Mouse (Mus musculus) kidney, postnatal 14 days (tissue): ENCODE results near the gene Foxo3.
A peak's percentile ranks its signal among the peaks of the same experiment; 100 is the strongest.

Experiments
- DNase-seq: peaks from one replicate; pipeline ENCODE4 v3.0.0; 2022; ENCODE audit warnings: mixed read lengths

Foxo3 gene

DNA sequence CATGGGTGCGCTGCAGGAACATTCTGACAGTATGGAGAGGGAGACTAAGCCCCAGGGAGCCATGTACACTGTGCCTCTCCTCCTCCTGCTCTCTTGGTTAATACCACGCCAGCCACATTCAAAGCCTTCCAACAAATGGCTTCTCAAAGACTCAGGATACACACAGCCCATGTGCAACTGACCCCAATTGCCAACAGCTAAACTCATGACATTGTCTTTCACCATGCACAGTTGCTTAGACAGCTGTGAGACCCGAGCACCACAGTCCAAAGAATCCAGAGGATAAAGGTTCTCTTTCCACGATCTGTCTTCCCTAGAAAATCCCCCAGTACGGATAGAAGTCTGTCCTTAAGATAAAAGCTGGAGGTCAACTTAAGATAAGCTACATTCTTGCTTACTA, 27.9 kb downstream of the Foxo3 start:
- no peak for DNase-seq

DNA sequence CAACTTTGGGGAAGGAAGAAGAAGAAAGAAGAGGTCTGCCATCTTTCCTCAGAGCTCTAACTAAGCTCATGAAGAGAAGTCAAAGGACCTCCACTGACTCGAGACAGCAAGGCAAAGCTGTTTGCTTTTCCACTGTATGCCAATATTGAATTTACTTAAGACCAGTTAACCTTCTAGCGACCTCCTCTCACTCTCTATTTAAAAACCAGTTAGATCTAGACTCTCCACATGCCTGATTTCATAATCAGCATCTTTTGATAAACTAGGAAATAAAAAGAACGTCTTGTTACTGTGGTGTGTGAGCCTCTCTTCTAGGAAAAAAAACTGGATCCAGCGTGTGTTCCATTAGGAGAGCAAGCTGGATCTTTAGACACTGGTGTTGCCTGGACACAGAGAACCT, 28.4 kb downstream of the Foxo3 start:
- no peak for DNase-seq

- DNase-seq = peak; percentile 41
Observed at GRCm38 (mm10) chr10:42247125-42247816, 29.3 kb downstream of the Foxo3 start.

DNA sequence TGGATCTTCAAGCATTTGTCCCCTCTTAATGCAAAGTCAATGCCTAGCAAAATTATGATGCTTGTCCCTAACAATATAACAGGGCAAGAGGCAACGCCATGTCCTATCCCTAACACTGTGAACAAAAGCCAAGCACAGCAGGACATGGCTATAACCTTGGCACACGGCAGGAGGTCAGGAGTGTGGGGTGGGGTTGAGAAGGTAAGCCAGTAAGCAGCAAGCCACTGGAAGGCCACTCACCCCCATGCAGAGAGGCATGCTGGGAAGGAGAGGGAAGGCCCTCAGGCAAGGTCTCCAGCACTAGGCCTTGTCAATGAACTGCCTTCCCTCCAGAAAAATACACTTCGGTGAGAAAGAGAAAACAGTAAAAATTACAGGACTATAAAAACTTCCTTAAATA, 30.1 kb downstream of the Foxo3 start:
- no peak for DNase-seq

DNA sequence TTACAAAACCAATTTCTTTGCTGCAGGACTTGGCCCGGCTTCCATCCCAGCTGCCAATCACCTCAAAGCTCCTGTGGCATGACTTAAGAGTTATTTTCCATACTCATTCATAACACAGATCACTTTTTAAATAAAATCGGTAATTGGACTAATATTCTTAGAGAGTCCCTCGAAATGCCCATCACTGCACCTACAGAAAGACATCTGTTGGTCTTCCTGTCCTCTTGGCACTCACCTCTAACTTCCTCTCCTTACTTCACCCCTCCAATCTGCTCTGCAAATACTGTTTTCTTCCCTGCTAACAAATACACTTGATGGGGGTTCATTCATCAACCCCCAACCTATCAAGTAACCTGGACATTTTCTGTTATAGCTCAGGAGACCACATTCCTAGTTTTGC, 30.9 kb downstream of the Foxo3 start:
- DNase-seq = no peak

DNA sequence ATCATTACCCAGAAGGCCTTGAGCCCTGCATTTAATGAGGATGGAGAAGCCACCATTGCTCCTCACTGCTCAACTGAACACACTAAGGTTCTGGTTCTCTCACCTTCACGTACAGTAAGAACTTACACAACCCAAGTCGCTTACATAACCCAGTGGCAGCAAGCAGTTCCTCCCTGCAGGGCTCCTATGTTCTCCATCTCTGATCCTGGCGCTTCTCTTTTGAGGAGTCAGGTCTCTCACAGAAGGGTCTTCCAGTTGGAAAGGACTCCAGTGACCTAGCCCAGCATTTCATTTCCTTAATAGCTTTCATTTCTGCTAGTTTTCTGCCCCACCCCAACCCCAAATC, 31.3 kb downstream of the Foxo3 start:
- DNase-seq = no peak

- peak; percentile 65 for DNase-seq
Observed at GRCm38 (mm10) chr10:42244420-42245255, 31.9 kb downstream of the Foxo3 start.

- DNase-seq = no peak
Observed at GRCm38 (mm10) chr10:42243925-42244324, 32.6 kb downstream of the Foxo3 start.

GRCm38 (mm10) chr10:42242484-42242883, 34.1 kb downstream of the Foxo3 start:
- DNase-seq = no peak

DNA sequence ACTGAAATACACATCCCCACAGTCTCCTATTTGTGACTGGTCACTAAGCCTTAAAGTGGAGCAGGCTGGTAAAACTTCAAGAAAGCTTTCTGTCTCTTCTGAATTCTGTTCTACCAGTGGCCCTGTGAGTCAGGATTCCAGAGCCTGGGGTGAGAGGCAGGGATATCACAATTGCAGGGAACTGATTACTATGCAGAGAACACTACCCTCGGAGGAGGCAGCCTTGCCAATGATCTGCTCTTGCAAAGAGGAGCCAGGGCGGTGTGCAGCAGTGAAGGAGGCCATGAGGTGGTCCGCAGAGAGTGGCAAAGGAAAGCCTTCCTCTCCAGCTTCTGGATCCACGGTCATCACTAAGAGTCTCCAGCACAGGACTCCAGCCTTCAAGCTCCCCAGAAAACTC, 34.8 kb downstream of the Foxo3 start:
- DNase-seq = no peak

DNA sequence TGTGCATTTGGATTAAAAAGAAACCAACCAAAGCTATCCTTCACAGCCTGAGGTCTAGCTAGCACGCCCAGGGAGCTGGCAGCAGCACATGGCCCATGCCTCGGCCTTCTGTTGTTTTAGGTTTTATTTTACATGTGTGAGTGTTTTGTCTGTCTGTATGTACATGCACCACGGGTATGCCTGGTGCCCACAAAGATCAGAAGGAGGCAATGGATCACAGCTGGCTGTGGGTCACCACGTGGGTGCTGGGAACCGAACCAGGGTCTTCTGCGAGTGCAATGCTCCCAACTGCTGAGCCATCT, 36.8 kb downstream of the Foxo3 start:
- DNase-seq = no peak

DNA sequence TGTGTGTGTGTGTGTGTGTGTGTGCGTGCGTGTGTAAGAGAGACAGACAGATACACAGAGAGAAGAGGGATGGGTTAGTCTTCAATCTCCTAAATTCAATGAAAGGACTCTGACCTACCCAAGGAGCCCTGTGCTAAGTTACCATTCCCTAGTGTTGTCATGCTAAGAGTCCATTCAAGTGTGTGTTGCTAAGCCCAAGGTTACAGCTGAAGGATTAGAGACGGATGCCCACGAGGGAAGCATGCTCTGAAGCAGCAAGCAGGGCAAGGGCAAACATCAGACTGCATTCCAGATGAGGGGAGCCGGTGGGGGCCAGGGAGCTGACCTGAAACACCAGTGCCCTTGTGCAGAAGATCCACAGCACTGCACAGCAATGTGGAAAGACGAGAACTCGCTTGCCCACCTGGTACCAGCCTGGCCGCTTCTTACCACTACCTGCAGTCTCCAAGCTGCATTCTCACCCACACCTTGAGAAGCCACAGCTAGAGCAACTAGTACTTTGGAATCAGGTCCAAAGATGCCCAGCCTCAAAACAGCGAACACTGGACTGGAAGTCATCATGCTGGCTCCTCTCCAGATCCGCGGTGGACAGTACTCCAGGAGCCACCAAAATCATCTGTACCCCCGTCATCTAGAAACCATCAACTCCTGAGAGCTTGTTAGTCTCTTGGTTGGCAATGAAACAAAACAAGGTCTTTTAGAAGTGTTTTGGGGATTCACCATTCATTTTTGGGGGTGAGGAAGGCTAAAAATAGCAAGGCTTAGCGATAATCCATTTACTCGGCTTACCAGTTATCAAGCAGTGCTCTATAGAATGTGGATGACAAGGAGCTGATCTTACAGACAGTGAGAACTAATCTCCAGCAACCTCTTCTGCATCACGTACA, 37.4 kb downstream of the Foxo3 start:
- peak; percentile 74 for DNase-seq

DNA sequence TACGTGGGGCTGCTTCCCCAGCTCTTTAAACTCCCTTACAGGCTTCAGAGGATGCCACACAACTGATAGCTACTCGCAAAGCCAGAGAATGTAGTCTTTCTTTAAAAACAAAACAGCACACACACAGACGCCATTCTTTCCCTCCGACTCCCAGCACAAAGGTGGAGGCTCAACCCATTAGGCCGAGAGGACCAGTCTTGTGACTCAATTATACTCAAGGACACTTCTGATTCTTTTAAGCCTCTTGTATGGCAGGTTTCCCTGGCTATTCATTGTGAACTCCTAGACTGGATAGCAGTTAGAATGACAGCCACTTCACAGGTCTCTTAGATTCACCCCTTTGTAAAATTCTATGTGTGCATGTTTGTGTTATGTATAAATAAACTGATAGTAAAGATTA, 38.3 kb downstream of the Foxo3 start:
- no peak for DNase-seq

DNA sequence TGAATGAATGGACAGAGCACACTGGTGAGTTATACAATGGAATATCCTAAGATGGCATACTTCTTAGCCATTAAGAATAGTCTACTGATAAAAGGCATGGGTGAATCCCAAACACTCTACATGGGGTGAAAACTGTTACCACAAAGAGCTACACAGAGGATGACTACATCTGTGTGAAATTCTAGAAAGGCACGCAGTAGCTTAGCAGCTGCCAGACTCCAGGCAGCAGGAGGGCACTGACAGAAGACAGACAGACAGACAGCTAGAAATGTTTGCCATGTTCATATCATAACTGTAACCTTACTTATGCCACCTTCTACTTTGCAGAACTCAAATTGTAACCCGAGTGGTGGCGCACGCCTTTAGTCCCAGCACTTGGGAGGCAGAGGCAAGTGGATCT, 39.0 kb downstream of the Foxo3 start:
- no peak for DNase-seq

DNA sequence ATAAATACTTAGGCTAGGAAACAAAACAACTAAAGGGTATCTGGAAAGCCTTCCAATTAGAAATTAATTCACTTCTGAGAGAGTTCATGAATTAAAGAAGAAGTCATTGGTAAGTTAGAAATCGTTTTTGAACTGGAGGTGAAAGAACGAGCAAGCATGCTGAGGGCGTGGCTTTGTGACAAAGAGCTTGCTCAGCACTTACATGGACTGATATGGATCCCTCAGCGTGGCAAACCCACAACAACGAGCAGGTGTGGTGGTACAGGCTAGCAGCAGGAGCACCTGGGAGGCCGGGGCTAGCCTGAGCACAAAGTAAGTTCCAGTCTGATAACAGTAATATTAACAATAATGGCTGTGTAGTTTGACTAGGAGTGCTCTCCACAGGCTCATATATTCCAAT, 41.2 kb downstream of the Foxo3 start:
- DNase-seq = no peak

DNA sequence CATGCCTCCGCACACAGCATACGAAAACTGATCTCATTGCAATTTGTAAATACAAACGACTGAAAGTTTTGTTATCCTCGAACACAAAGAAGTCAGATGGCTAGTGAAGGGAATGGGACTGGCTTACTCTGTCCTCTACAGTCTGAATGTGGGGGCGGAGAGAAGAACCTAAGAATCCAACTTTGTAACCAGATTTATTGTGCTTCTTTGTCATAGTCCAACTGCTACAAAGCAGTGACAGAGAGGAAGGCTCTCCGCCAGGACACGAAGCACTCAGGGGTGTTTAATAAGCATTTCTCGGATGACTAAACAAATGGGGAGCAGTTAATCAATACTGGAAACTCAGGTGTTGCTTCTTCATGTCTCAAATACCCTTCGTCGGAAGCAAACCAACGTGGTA, 43.6 kb downstream of the Foxo3 start:
- DNase-seq = no peak

DNA sequence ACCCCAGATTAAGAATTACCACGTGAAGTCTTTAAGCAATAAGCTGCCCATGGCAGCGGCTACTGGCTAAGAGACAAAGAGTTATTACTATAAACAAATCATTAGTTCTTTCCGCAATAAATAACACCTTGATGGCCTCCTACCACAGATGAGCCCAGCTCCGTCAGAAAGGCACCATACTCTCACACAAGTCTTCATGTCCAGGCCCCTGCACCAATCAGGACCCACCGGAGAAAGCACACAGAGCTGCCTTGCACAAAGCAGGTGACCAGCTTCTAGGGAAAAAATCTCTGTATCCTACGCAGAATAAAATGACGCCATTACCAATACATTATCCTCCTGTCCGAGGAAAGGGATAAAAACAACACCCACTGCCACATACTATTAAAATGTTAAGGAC, 44.7 kb downstream of the Foxo3 start:
- DNase-seq = no peak

DNA sequence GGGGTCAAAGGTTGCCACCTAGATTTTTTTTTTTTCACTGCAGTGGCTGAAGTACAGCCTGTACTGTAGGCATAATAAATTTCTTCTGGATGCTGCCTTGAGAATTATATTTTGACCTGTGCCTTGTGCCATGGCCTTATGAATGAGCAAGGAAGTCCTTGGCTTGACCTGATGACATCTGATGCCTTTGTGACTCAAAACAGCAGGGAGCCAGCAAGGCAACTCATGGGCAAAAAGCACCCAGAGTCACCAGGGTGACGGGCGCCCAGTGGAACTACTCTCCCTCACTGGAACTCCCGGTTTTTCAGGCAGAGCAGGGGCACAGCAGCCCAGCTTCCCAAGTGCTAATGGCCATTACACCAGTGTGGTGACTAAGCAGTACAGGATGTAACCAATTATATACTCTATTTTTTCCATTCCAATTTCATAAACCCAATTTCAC, 45.4 kb downstream of the Foxo3 start:
- DNase-seq = peak; percentile 50

- DNase-seq = peak; percentile 34
Observed at GRCm38 (mm10) chr10:42230471-42231099, 46.0 kb downstream of the Foxo3 start.

DNA sequence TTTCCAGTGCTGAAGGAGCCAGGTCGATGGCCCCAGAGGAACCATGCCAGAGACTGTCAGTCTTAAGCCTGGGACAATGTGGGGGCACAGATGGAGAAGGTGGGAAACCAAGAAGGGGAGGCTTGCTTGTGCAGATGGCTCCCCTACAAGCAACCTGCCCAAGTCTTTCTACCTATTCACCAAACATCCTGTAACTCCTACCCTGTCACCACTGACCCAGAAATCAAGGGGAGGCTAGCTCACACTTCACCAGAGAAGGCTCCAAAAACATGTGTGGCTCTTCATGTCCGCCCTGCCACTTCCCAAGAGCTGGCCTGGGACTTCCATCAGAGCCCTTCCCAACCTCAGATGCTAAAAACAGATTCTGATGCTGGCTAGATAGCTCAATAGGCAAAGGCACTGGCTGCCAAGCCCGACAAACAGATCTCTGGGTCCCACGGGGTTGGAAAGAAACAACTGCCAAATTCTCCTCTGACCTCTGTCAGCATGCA, 48.8 kb downstream of the Foxo3 start:
- peak; percentile 15 for DNase-seq

DNA sequence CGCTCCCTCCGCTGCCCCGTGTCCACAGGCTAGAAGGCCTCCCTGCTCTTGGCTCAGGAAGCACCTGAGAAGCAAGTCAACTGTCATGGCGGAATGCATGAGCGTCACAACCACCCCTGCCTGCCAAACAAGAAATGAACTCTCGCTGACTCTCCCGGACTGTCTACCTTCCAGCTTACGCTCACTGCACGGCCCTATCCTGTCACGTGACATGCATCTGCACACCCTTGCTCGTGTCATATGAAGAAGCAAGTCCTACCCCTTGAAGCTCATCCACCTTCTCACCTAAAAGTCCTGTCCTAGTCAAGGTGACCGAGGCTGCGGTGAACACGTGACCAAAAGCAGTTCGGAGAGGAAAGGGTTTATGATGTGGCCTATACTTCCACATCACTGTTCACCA, 50.4 kb downstream of the Foxo3 start:
- DNase-seq = no peak

DNA sequence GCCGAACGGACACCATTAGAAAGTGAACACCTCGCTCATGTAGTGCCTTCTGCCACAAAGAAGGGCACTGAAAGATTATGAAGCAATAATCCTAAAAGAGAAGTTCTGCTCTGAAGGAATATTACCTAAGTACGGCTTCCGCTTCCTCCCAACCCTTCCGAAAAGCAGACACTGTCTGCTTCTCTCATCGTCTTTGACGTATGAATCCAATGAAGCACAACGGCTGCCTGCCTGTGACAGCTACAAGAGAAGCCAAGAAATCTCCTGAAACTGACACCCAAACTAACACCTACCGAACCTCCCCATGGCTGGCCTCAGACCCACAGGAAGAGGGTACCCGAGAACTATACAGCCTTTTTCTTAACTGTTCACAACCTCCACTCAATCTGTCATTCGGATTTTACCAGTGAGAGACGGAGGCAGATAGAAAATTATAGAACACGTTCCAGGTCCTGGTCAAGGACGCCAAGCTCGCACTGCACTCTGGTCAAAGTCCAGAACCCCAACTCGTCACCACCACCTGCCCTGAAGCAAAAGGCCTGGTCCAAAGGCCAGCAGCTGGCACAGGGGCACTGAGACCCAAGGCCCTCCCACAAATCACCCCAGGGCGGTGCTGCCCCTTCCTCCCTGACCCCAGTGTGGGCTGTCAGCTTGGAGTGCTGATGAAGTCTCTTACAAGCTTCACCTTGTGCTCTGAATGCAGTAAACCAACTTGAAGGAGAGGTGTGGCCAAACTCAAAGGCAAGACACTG, 51.2 kb downstream of the Foxo3 start:
- peak; percentile 62 for DNase-seq
